Mouse (Mus musculus): ENCODE measurements around the gene Naaladl1. TPM values are rescaled to one million over a fixed set of nuclear protein-coding genes. Genes with fewer than 3 reads are reported as not detected.

Gene Naaladl1
- 0.12 and 0.20 TPM in 2 replicates for polyA plus RNA-seq (2014; fragmentation: Nextera tagmentation; extraction: Ambion mirVana)

DNA sequence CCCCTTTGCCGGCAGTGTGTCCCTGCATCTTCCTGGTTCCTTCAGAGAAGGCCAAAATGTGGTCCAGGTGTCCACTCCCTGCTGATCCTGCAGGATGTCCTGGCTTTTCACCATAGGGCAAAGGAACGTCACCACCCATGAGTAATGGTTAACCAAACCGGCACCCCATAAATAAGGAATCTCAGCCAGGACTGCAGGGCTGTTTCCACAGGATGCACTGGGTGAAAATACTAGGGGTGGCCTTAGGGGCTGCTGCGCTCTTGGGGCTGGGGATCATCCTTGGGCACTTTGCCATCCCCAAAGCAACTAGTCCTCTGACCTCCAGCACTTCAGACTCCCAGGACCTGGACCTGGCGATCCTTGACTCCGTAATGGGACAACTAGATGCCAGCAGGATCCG lies at the start of gene Naaladl1:
TSS of gene Naaladl1 (plus strand) at position 197 of the 400 bp plus-strand sequence.
- no peak within 1 kb of the TSS for H3K27ac ChIP-seq (replicated peaks in 1 of 2; ENCODE audit: control insufficient read depth in 1 of 2, insufficient read depth in 1 of 2, low read depth in 2 of 2, low read length in 2 of 2)
- no peak within 1 kb of the TSS for H3K4me3 ChIP-seq (ENCODE audit: control insufficient read depth in 1 of 2, insufficient read depth in 1 of 2, low read depth in 1 of 2, low read length in 2 of 2)
- H3K9ac ChIP-seq (ENCODE audit: low read length), result no peak within 1 kb of the TSS
- H3K27me3 ChIP-seq (ENCODE audit: control insufficient read depth, insufficient read depth, low read length), result no peaks in the 10 kb centered on the region
- no peak within 1 kb of the TSS for H3K4me2 ChIP-seq (ENCODE audit: low read length)
- no peaks in the 10 kb centered on the region for H3K9me3 ChIP-seq (ENCODE audit: control insufficient read depth, low read length)
- no peak for ATAC-seq (ENCODE audit: insufficient number of reproducible peaks, insufficient read depth, low FRiP score, low read depth)
- 87% methylated on average over 7 of the region's 7 CpGs for WGBS
- no peaks in the 10 kb centered on the region for H3K4me1 ChIP-seq (ENCODE audit: control insufficient read depth in 2 of 2, insufficient read depth in 2 of 2, low read length in 2 of 2)
- no peaks in the 10 kb centered on the region for H3K36me3 ChIP-seq (ENCODE audit: control insufficient read depth, insufficient read depth, low read length)

DNA sequence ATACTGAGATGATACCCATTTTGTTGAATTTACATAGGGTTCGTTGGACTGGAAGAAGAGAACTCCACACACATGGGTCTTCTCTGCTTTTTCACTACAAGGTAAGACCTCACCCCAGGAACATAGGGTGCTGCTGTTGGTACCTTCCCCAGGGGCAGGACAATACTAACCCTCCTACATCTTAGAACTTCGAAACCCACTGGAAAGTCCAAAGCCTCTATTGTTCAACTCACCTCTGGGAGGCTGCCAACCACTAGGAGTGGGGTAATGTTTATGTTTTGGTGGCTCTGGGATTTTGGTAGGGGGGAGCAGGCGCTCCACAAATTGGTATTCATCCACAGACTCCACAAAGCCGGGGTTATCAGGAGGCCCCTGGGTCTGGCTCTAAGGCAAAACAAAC lies 48.9 kb upstream of the Naaladl1 start:
- peak overlapping the region in 1 of 2 experiments; percentile 58; a peak in 1 of 4 replicates for H3K27ac ChIP-seq (replicated peaks in 1 of 2; ENCODE audit: control insufficient read depth in 1 of 2, insufficient read depth in 1 of 2, low read depth in 2 of 2, low read length in 2 of 2)
- H3K4me1 ChIP-seq (ENCODE audit: control insufficient read depth in 2 of 2, insufficient read depth in 2 of 2, low read length in 2 of 2), result peaks cover 2 to 20% of the 10 kb centered on the region in 2 experiments; a peak in 3 of 4 replicates
- H3K27me3 ChIP-seq (ENCODE audit: control insufficient read depth, insufficient read depth, low read length), result no peaks in the 10 kb centered on the region
- ATAC-seq (ENCODE audit: insufficient number of reproducible peaks, insufficient read depth, low FRiP score, low read depth), result no peak
- no peaks in the 10 kb centered on the region for H3K9me3 ChIP-seq (ENCODE audit: control insufficient read depth, low read length)
- WGBS, result 64% methylated on average over 4 of the region's 4 CpGs
- H3K4me3 ChIP-seq (ENCODE audit: control insufficient read depth in 1 of 2, insufficient read depth in 1 of 2, low read depth in 1 of 2, low read length in 2 of 2), result peak overlapping the region; percentile 88 to 91
- peak overlapping the region; percentile 94 for H3K9ac ChIP-seq (ENCODE audit: low read length)
- peak overlapping the region; percentile 87 for H3K4me2 ChIP-seq (ENCODE audit: low read length)
- peaks cover 61% of the 10 kb centered on the region for H3K36me3 ChIP-seq (ENCODE audit: control insufficient read depth, insufficient read depth, low read length)

DNA sequence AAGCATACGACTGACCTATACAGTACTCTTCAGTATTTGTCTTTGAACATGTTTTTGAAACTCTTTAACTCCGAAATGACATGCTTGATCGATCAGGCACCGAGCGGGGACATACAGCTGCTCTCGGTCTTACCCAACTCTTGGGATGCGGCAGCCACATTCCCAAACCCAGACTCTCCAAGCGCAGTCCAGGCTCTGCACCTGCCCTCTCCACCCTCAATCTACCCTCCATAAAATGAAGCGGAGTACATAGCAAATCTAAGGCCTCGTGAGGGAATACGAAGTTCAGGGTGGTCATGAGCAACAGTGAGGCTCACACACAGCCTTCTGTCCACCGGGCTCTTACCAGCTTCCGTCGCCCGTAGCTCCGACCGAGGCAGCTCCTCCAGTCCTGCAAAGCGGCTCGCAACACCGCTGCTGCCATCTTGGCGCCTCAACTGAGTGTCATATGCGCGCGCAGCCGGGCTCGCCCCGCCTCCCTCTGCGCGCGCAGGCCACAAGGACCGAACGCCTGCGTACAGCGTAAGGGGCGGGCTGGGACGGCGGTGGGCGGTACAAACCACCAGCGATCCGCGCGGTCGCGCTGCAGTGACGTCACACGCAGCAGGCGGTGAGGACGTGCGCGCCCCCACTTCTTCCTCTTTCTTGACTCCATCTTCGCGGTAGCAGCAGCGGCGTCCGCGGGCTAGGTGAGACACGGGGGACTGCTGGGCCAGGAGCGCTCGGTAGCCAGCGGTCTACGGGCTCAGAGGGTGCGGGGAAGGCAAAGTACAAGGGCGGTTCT lies 48.1 kb upstream of the Naaladl1 start, which contains the start of the genes Mrpl49 and Fau:
TSS of gene Mrpl49 (minus strand) at position 473 of the 784 bp plus-strand sequence.
TSS of gene Fau (plus strand) at position 532 of the 784 bp plus-strand sequence.
- Histone ChIP-seq H3K4me1 (ENCODE audit: control insufficient read depth in 2 of 2, insufficient read depth in 2 of 2, low read length in 2 of 2) (peaks cover 8 to 29% of the 10 kb centered on the region in 2 experiments), H3K27ac (replicated peaks in 1 of 2; ENCODE audit: control insufficient read depth in 1 of 2, insufficient read depth in 1 of 2, low read depth in 2 of 2, low read length in 2 of 2) (peak within 1 kb of the TSS; percentile 61 to 82), H3K27me3 (ENCODE audit: control insufficient read depth, insufficient read depth, low read length) (no peaks in the 10 kb centered on the region), H3K4me3 (ENCODE audit: control insufficient read depth in 1 of 2, insufficient read depth in 1 of 2, low read depth in 1 of 2, low read length in 2 of 2) (peak within 1 kb of the TSS; percentile 88 to 91), H3K9me3 (ENCODE audit: control insufficient read depth, low read length) (no peaks in the 10 kb centered on the region), H3K9ac (ENCODE audit: low read length) (peak within 1 kb of the TSS; percentile 94), H3K36me3 (ENCODE audit: control insufficient read depth, insufficient read depth, low read length) (peaks cover 53% of the 10 kb centered on the region), H3K4me2 (ENCODE audit: low read length) (peak within 1 kb of the TSS; percentile 87)
- peak; percentile 89 for ATAC-seq (ENCODE audit: insufficient number of reproducible peaks, insufficient read depth, low FRiP score, low read depth)
- WGBS, result under 1% methylated on average over 62 of the region's 63 CpGs

DNA sequence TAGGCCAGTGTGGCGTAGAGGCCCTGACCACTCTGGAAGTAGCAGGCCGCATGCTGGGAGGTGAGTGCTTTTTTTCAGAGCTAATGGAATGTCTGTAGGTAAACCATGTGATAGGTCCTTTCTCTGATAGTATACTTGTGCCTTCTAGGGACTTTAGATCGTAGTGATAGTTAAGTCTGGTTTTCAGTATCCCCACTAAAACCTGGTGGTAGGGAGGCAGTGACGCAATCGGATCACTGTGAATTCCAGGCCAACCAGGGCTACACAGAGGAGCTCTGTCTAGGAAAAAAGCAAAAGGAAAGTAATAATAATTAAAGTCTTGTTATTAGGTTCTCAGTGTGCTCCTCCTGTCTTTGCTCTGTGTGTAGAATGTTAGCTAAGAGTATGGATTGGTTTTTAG lies 47.1 kb upstream of the Naaladl1 start:
- H3K4me2 ChIP-seq (ENCODE audit: low read length), result peak overlapping the region; percentile 86
- WGBS, result 26% methylated on average over 5 of the region's 5 CpGs
- no peaks in the 10 kb centered on the region for H3K27me3 ChIP-seq (ENCODE audit: control insufficient read depth, insufficient read depth, low read length)
- peaks cover 45% of the 10 kb centered on the region for H3K36me3 ChIP-seq (ENCODE audit: control insufficient read depth, insufficient read depth, low read length)
- no peak for ATAC-seq (ENCODE audit: insufficient number of reproducible peaks, insufficient read depth, low FRiP score, low read depth)
- peak overlapping the region; percentile 94 for H3K9ac ChIP-seq (ENCODE audit: low read length)
- H3K4me3 ChIP-seq (ENCODE audit: control insufficient read depth in 1 of 2, insufficient read depth in 1 of 2, low read depth in 1 of 2, low read length in 2 of 2), result peak overlapping the region; percentile 81 to 88
- no peaks in the 10 kb centered on the region for H3K9me3 ChIP-seq (ENCODE audit: control insufficient read depth, low read length)
- H3K4me1 ChIP-seq (ENCODE audit: control insufficient read depth in 2 of 2, insufficient read depth in 2 of 2, low read length in 2 of 2), result peaks cover 9 to 33% of the 10 kb centered on the region in 2 experiments
- peak overlapping the region in 1 of 2 experiments; percentile 82; a peak in 2 of 4 replicates for H3K27ac ChIP-seq (replicated peaks in 1 of 2; ENCODE audit: control insufficient read depth in 1 of 2, insufficient read depth in 1 of 2, low read depth in 2 of 2, low read length in 2 of 2)

DNA sequence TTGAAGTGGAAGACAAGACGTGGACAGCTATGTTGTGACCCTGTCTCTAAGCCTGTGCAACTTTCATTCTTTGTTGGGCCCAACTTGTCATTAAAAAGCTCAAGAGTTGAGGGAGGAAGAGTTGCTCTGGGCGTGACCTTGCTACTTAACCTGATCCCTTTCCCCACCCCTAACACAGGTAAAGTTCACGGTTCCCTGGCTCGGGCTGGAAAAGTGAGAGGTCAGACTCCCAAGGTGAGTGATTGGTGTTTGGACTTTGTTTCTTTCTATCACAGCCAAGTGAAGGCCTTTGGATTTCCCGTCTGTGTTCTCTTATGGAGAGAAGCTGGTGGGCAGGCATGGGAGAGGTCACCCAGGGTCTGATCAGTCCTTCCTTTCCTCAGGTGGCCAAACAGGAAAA lies 46.6 kb upstream of the Naaladl1 start:
- H3K4me2 ChIP-seq (ENCODE audit: low read length), result peak overlapping the region; percentile 86
- no peak for ATAC-seq (ENCODE audit: insufficient number of reproducible peaks, insufficient read depth, low FRiP score, low read depth)
- peaks cover 40% of the 10 kb centered on the region for H3K36me3 ChIP-seq (ENCODE audit: control insufficient read depth, insufficient read depth, low read length)
- peak overlapping the region; percentile 94 for H3K9ac ChIP-seq (ENCODE audit: low read length)
- no peaks in the 10 kb centered on the region for H3K27me3 ChIP-seq (ENCODE audit: control insufficient read depth, insufficient read depth, low read length)
- peak overlapping the region in 1 of 2 experiments; percentile 82; a peak in 1 of 4 replicates for H3K27ac ChIP-seq (replicated peaks in 1 of 2; ENCODE audit: control insufficient read depth in 1 of 2, insufficient read depth in 1 of 2, low read depth in 2 of 2, low read length in 2 of 2)
- no peaks in the 10 kb centered on the region for H3K9me3 ChIP-seq (ENCODE audit: control insufficient read depth, low read length)
- H3K4me1 ChIP-seq (ENCODE audit: control insufficient read depth in 2 of 2, insufficient read depth in 2 of 2, low read length in 2 of 2), result peaks cover 9 to 33% of the 10 kb centered on the region in 2 experiments
- H3K4me3 ChIP-seq (ENCODE audit: control insufficient read depth in 1 of 2, insufficient read depth in 1 of 2, low read depth in 1 of 2, low read length in 2 of 2), result peak overlapping the region in 1 of 2 experiments; percentile 88; a peak in 2 of 4 replicates
- WGBS, result 88% methylated on average over 5 of the region's 5 CpGs

DNA sequence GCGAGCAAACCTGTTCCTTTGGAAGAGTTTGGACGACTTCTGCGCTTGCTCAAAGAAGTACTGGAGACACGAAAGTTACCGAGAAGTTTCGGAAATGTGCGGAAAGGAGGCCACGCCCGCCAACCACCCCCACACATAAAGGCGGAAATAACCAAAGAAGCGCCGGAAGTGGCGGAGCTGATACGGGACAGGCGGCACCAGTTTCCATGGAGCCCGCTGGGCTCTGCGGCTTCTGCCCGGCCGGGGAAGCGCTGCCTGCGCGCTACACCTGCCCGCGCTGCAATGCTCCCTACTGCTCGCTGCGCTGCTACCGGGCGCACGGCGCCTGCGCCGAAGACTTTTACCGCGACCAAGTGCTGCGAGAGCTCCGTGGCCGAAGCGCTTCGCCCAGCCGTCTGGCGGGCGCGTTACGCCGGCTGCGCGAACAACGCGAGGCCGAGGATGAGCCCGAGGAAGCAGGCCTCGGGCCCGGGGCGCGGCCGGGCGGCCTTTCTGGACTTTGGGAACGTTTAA lies 44.5 kb upstream of the Naaladl1 start, which contains the start of gene Znhit2:
TSS of gene Znhit2 (plus strand) at position 172 of the 513 bp plus-strand sequence.
- H3K4me3 ChIP-seq (ENCODE audit: control insufficient read depth in 1 of 2, insufficient read depth in 1 of 2, low read depth in 1 of 2, low read length in 2 of 2), result peak within 1 kb of the TSS; percentile 70 to 91
- ATAC-seq (ENCODE audit: insufficient number of reproducible peaks, insufficient read depth, low FRiP score, low read depth), result peak; percentile 61
- WGBS, result under 1% methylated on average over 58 of the region's 58 CpGs
- H3K9ac ChIP-seq (ENCODE audit: low read length), result peak within 1 kb of the TSS; percentile 96
- H3K36me3 ChIP-seq (ENCODE audit: control insufficient read depth, insufficient read depth, low read length), result peaks cover 19% of the 10 kb centered on the region
- H3K27me3 ChIP-seq (ENCODE audit: control insufficient read depth, insufficient read depth, low read length), result no peaks in the 10 kb centered on the region
- peak within 1 kb of the TSS; percentile 98 for H3K4me2 ChIP-seq (ENCODE audit: low read length)
- no peaks in the 10 kb centered on the region for H3K9me3 ChIP-seq (ENCODE audit: control insufficient read depth, low read length)
- peaks cover 9 to 33% of the 10 kb centered on the region in 2 experiments for H3K4me1 ChIP-seq (ENCODE audit: control insufficient read depth in 2 of 2, insufficient read depth in 2 of 2, low read length in 2 of 2)
- peak within 1 kb of the TSS; percentile 81 to 94 for H3K27ac ChIP-seq (replicated peaks in 1 of 2; ENCODE audit: control insufficient read depth in 1 of 2, insufficient read depth in 1 of 2, low read depth in 2 of 2, low read length in 2 of 2)

DNA sequence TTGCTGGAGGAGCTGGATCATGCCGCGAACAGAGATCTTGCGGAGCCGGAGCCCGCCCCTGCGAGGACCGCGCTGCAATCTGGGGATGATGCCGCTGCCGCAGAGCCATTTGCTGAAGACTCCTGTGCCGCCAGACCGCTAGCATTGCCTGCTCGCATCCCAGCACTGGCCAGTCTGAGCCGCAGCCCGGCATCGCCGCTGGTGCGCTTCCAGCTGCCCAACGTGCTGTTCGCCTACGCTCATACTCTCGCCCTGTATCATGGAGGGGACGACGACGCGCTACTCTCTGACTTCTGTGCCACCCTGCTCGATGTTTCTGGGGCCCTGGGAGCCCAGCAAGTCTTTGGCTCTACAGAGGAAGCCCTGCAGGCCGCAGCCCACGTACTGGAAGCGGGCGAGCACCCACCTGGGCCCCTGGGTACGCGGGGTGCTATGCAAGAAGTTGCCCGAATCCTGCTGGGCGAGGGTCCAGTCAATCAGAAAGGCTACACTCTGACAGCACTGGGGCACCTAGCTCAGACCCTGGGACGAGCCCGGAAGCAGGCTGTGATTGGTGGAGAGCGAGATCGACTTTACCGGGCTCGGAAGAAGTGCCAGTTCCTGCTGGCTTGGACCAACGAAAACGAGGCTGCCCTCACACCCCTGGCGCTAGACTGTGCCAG lies 43.8 kb upstream of the Naaladl1 start:
- WGBS, result 2% methylated on average over 44 of the region's 44 CpGs
- Histone ChIP-seq H3K9ac (ENCODE audit: low read length) (peak overlapping the region; percentile 96), H3K9me3 (ENCODE audit: control insufficient read depth, low read length) (no peaks in the 10 kb centered on the region), H3K4me2 (ENCODE audit: low read length) (peak overlapping the region; percentile 98), H3K4me1 (ENCODE audit: control insufficient read depth in 2 of 2, insufficient read depth in 2 of 2, low read length in 2 of 2) (peaks cover 12 to 33% of the 10 kb centered on the region in 2 experiments), H3K36me3 (ENCODE audit: control insufficient read depth, insufficient read depth, low read length) (peaks cover 18% of the 10 kb centered on the region), H3K27ac (replicated peaks in 1 of 2; ENCODE audit: control insufficient read depth in 1 of 2, insufficient read depth in 1 of 2, low read depth in 2 of 2, low read length in 2 of 2) (peak overlapping the region; percentile 81 to 94), H3K4me3 (ENCODE audit: control insufficient read depth in 1 of 2, insufficient read depth in 1 of 2, low read depth in 1 of 2, low read length in 2 of 2) (peak overlapping the region; percentile 70 to 91), H3K27me3 (ENCODE audit: control insufficient read depth, insufficient read depth, low read length) (no peaks in the 10 kb centered on the region)
- ATAC-seq (ENCODE audit: insufficient number of reproducible peaks, insufficient read depth, low FRiP score, low read depth), result no peak
